Mouse (Mus musculus) Patski (cell line): ENCODE results near the gene Zfp462. TPM values are rescaled to one million over a fixed set of nuclear protein-coding genes. Genes with fewer than 3 reads are reported as not detected.

Source experiments
- ATAC-seq: fragments of 100-300 bp; one replicate; pipeline ENCODE4 v1.8.0; 2021
- CTCF ChIA-PET: fragments of 350-600 bp; sonication (Branson Sonifier 250); formaldehyde crosslinking; loops from one replicate; lab custom pipeline; 2022; ENCODE audit warnings: inconsistent platforms; lab: Charles Lee
- POLR2A ChIA-PET: fragments of 350-600 bp; sonication (Branson Sonifier 250); formaldehyde crosslinking; loops from one replicate; lab custom pipeline; 2022; ENCODE audit warnings: antibody characterized with exemption, inconsistent platforms; lab: Charles Lee
- DNase-seq: peaks from one replicate; pipeline ENCODE4 v3.0.0-alpha.2; 2011; ENCODE audit warnings: low read depth, low spot score
- H3K27me3 ChIP-seq: fragments of 371-371 bp; one replicate; pipeline ENCODE4 v1.5.1; 2021
- CTCF ChIP-seq: fragments of 100-300 bp; IDR thresholded peaks from one replicate; pipeline ENCODE4 v1.5.1; 2021
- in situ Hi-C: fragments of 300-500 bp; cut with MboI; formaldehyde crosslinking; loops from 3 replicates; pipeline ENCODE4 v1.11.1; 2018; ENCODE audit warnings: low pct_unique_long_range_greater_than_20kb, mixed read lengths
- polyA plus RNA-seq: library from polyadenylated mRNA; unstranded; gene quantifications from one replicate; pipeline ENCODE4 v1.2.3, GENCODE M21; 2021

Zfp462 gene
- polyA plus RNA-seq, 1 experiment from 2014 or later = 22.6 TPM

- in situ Hi-C loops = no loop called here
- ATAC-seq (no peak), DNase-seq (no peak)
- TF ChIP-seq CTCF = no peak
- ChIA-PET POLR2A (interaction anchor here (0.7 to 1.1 kb wide), 3 partner anchors 53 to 593 kb away, joined by 3 to 4 read pairs (median 3); no protein-coding TSS in a partner anchor), CTCF (interaction anchor here (0.9 to 1.3 kb wide), 2 partner anchors 525 to 1018 kb away, joined by 3 read pairs; no protein-coding TSS in a partner anchor)
- H3K27me3 ChIP-seq = no peaks in the 10 kb centered on the region
Measured at GRCm38 (mm10) chr4:54950136-54950535, 5.3 kb downstream of the Zfp462 start.

GRCm38 (mm10) chr4:54950866-54951265, 6.0 kb downstream of the Zfp462 start:
- CTCF ChIA-PET = no interaction called here
- ATAC-seq = no peak
- in situ Hi-C loops = no loop called here
- H3K27me3 ChIP-seq = no peaks in the 10 kb centered on the region
- no peak for DNase-seq
- TF ChIP-seq CTCF = no peak
- POLR2A ChIA-PET = interaction anchor here (1.1 kb wide), 1 partner anchor 12 kb away, joined by 3 read pairs; no protein-coding TSS in a partner anchor

GRCm38 (mm10) chr4:54953657-54954395, 9.0 kb downstream of the Zfp462 start:
- ATAC-seq (no peak), DNase-seq (no peak)
- in situ Hi-C loops = no loop called here
- TF ChIP-seq CTCF = no peak
- ChIA-PET POLR2A (no interaction called here), CTCF (no interaction called here)
- H3K27me3 ChIP-seq = no peaks in the 10 kb centered on the region

GRCm38 (mm10) chr4:54954455-54954854, 9.6 kb downstream of the Zfp462 start:
- POLR2A ChIA-PET = no interaction called here

GRCm38 (mm10) chr4:54960776-54961175, 15.9 kb downstream of the Zfp462 start:
- ATAC-seq (no peak), DNase-seq (no peak)
- H3K27me3 ChIP-seq = no peaks in the 10 kb centered on the region
- POLR2A ChIA-PET = no interaction called here
- in situ Hi-C loops = no loop called here
- no peak for TF ChIP-seq CTCF
- CTCF ChIA-PET = no interaction called here

More at GRCm38 (mm10) chr4:54954455-54954854, 9.6 kb downstream of the Zfp462 start:
- CTCF ChIA-PET = no interaction called here
- TF ChIP-seq CTCF = no peak
- ATAC-seq (no peak), DNase-seq (no peak)
- no peaks in the 10 kb centered on the region for H3K27me3 ChIP-seq
- in situ Hi-C loops = no loop called here

- ChIA-PET POLR2A (no interaction called here), CTCF (no interaction called here)
- H3K27me3 ChIP-seq = no peaks in the 10 kb centered on the region
- in situ Hi-C loops = no loop called here
- TF ChIP-seq CTCF = no peak
- ATAC-seq (no peak), DNase-seq (no peak)
Measured at GRCm38 (mm10) chr4:54962141-54962540, 17.3 kb downstream of the Zfp462 start.

- CTCF ChIA-PET = no interaction called here
- no peaks in the 10 kb centered on the region for H3K27me3 ChIP-seq
- POLR2A ChIA-PET = interaction anchor here (1.1 kb wide), 1 partner anchor 12 kb away, joined by 3 read pairs; no protein-coding TSS in a partner anchor
- no peak for ATAC-seq
- no peak for TF ChIP-seq CTCF
- in situ Hi-C loops = no loop called here
- DNase-seq = no peak
Measured at GRCm38 (mm10) chr4:54963551-54963950, 18.7 kb downstream of the Zfp462 start.

- ATAC-seq = no peak
- ChIA-PET POLR2A (interaction anchor here (1.0 kb wide), 1 partner anchor 21 kb away, joined by 4 read pairs; the partner anchor contains the start of gene Zfp462), CTCF (no interaction called here)
- TF ChIP-seq CTCF = no peak
- DNase-seq = no peak
- no peaks in the 10 kb centered on the region for H3K27me3 ChIP-seq
- in situ Hi-C loops = no loop called here
Measured at GRCm38 (mm10) chr4:54965169-54965695, 20.4 kb downstream of the Zfp462 start.

- ChIA-PET POLR2A (interaction anchor here (0.5 kb wide), 1 partner anchor 1452 kb away, joined by 3 read pairs; no protein-coding TSS in a partner anchor), CTCF (interaction anchor here (1.2 kb wide), 1 partner anchor 13 kb away, joined by 3 read pairs; no protein-coding TSS in a partner anchor)
- no peaks in the 10 kb centered on the region for H3K27me3 ChIP-seq
- no peak for DNase-seq
- TF ChIP-seq CTCF = no peak
- in situ Hi-C loops = no loop called here
- no peak for ATAC-seq
Measured at GRCm38 (mm10) chr4:54966161-54966806, 21.4 kb downstream of the Zfp462 start.

- ATAC-seq (no peak), DNase-seq (no peak)
- ChIA-PET POLR2A (interaction anchor here (1.2 kb wide), 1 partner anchor 15 kb away, joined by 4 read pairs; no protein-coding TSS in a partner anchor), CTCF (interaction anchor here (1.2 kb wide), 1 partner anchor 14 kb away, joined by 3 read pairs; no protein-coding TSS in a partner anchor)
- no peak for TF ChIP-seq CTCF
- in situ Hi-C loops = no loop called here
- H3K27me3 ChIP-seq = no peaks in the 10 kb centered on the region
Measured at GRCm38 (mm10) chr4:54967166-54967565, 22.3 kb downstream of the Zfp462 start.
